Mouse (Mus musculus) forebrain, embryonic 15.5 days (tissue): Measurements from ENCODE around the gene Dolk. TPM values are rescaled to one million over a fixed set of nuclear protein-coding genes. Genes with fewer than 3 reads are reported as not detected.

Experiments
- ATAC-seq: fragments of 200-750 bp; cut with Nextera tagmentation; replicated peaks from 2 replicates; pipeline ENCODE4 v1.8.0; 2017; ENCODE audit warnings: mild to moderate bottlenecking, moderate TSS enrichment, moderate library complexity
- H3K27ac ChIP-seq: fragments of 300-500 bp; sonication (generic); replicated peaks from 2 replicates; pipeline ENCODE4 v1.5.1; 2015; ENCODE audit warnings: mild to moderate bottlenecking, inconsistent platforms
- H3K27me3 ChIP-seq: fragments of 300-500 bp; sonication (generic); 2 replicates; pipeline ENCODE4 v1.6.1; 2015; ENCODE audit warnings: inconsistent platforms
- H3K36me3 ChIP-seq: fragments of 300-500 bp; sonication (generic); 2 replicates; pipeline ENCODE4 v1.6.1; 2015; ENCODE audit warnings: mild to moderate bottlenecking, inconsistent platforms
- H3K4me1 ChIP-seq: fragments of 300-500 bp; sonication (generic); 2 replicates; pipeline ENCODE4 v1.6.1; 2015; ENCODE audit warnings: inconsistent platforms
- H3K4me2 ChIP-seq: fragments of 300-500 bp; sonication (generic); replicated peaks from 2 replicates; pipeline ENCODE4 v1.6.1; 2015; ENCODE audit warnings: mild to moderate bottlenecking, inconsistent platforms
- H3K4me3 ChIP-seq: fragments of 300-500 bp; sonication (generic); 2 replicates; pipeline ENCODE4 v1.5.1; 2015; ENCODE audit warnings: mild to moderate bottlenecking, inconsistent platforms
- H3K9ac ChIP-seq: fragments of 300-500 bp; sonication (generic); replicated peaks from 2 replicates; pipeline ENCODE4 v1.6.1; 2015; ENCODE audit warnings: mild to moderate bottlenecking, inconsistent platforms
- H3K9me3 ChIP-seq: fragments of 300-500 bp; sonication (generic); 2 replicates; pipeline ENCODE4 v1.6.1; 2016; ENCODE audit warnings: inconsistent platforms
- WGBS: fragments of 180-500 bp; shearing (Covaris S2); methylation state at CpG from one replicate; pipeline ENCODE4 v1.1.7; 2015; ENCODE audit warnings: mixed read lengths; 5-methylcytosine and 5-hydroxymethylcytosine counted together
- polyA plus RNA-seq: library from polyadenylated mRNA; unstranded; fragments of >200 nt; fragmentation: Nextera tagmentation; extraction: Ambion mirVana; gene quantifications from 2 replicates; pipeline ENCODE4 v1.2.1, GENCODE M21; 2015

Dolk gene
- 31.4 and 34.1 TPM in 2 replicates for polyA plus RNA-seq

DNA sequence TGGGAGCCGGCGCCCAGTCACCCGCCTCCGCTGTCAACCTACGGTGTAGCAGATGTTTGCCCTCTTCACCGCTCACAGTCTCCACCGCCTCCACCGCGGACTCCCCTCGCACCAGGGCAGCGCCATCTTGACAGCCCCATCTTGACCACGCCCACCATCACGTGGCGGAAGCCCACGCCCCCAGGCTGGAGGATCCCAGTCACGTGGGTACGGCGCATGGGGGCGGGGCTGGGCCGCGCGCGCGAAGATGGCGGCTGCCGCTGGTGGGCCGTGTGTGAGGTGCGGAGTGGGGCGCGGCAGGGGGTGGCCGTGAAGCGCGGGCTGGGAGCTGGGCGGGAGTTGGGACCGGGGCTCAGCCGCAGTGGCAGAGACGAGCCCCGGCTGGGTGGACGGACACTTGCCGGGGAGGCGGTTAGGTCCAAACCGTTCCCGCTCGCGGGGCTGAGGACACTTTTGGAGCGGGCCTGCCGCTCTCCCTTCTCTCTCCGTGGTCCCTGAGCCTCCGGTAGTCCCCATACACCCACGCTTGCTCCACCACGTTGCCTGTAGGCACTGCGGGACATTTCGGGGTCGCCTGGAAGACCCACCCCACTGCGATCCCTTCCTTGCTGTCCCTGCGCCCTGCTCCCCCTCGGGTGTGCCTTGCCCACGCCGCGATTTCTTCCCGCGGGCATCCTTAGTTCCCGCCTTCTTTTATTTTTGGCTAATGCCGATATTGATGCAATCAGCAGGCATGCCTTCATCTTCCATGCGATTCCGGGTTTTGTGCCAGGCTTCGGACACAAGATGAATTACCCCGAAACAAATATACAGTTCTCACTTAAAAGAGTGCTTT, at the start of gene Dolk, which contains the start of gene Nup188:
Gene Dolk, minus strand, starts transcription at position 143 of the 835 bp plus-strand sequence.
Gene Nup188, plus strand, starts transcription at position 206 of the 835 bp plus-strand sequence.
- no peaks in the 10 kb centered on the region for H3K27me3 ChIP-seq
- peak within 1 kb of the TSS; percentile 95 for H3K4me3 ChIP-seq
- peak within 1 kb of the TSS; percentile 95 for H3K9ac ChIP-seq
- peak within 1 kb of the TSS; percentile 74 for H3K4me2 ChIP-seq
- under 1% methylated on average over 68 of the region's 68 CpGs for WGBS
- no peaks in the 10 kb centered on the region for H3K9me3 ChIP-seq
- H3K36me3 ChIP-seq = peaks cover 11% of the 10 kb centered on the region
- H3K27ac ChIP-seq = peak within 1 kb of the TSS; percentile 59
- H3K4me1 ChIP-seq = peaks cover 24% of the 10 kb centered on the region
- peak; percentile 94 for ATAC-seq

GRCm38 (mm10) chr2:30335324-30335723, 49.2 kb upstream of the Dolk start:
- no peak overlapping the region for H3K9ac ChIP-seq
- 95% methylated on average over 2 of the region's 2 CpGs for WGBS
- H3K4me1 ChIP-seq = no peaks in the 10 kb centered on the region
- no peak overlapping the region for H3K4me2 ChIP-seq
- ATAC-seq = no peak
- H3K27ac ChIP-seq = no peak overlapping the region
- no peaks in the 10 kb centered on the region for H3K9me3 ChIP-seq
- no peaks in the 10 kb centered on the region for H3K27me3 ChIP-seq
- H3K36me3 ChIP-seq = peaks cover 92% of the 10 kb centered on the region
- no peak overlapping the region for H3K4me3 ChIP-seq

GRCm38 (mm10) chr2:30328791-30329190, 42.7 kb upstream of the Dolk start:
- Histone ChIP-seq H3K9me3 (no peaks in the 10 kb centered on the region), H3K27ac (no peak overlapping the region), H3K27me3 (no peaks in the 10 kb centered on the region), H3K4me1 (no peaks in the 10 kb centered on the region), H3K36me3 (peaks cover 93% of the 10 kb centered on the region), H3K4me3 (no peak overlapping the region), H3K4me2 (no peak overlapping the region), H3K9ac (no peak overlapping the region)
- ATAC-seq = no peak
- 88% methylated on average over 3 of the region's 3 CpGs for WGBS

DNA sequence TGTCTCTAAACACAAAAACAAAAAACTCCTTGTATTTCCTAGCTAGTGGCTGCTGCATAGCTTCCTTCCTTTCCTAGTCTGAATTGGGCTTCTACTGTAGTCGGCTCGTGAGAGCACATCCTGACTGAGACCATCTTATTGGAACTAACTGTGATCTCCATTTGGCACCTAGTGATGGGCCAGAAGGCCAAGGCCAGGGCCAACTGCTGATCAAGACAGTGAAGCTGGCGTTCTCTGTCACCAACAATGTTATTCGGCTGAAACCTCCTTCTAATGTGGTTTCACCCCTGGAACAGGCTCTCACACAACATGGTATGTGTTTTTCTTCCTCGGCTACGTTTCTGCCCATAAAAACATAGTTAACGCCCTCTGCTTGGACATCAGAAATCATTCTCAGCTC, 41.1 kb upstream of the Dolk start:
- no peak overlapping the region for H3K4me2 ChIP-seq
- H3K27me3 ChIP-seq = no peaks in the 10 kb centered on the region
- no peak overlapping the region for H3K4me3 ChIP-seq
- no peaks in the 10 kb centered on the region for H3K9me3 ChIP-seq
- H3K36me3 ChIP-seq = peaks cover 93% of the 10 kb centered on the region
- no peak overlapping the region for H3K9ac ChIP-seq
- ATAC-seq = no peak
- H3K27ac ChIP-seq = no peak overlapping the region
- WGBS = 93% methylated on average over 7 of the region's 7 CpGs
- H3K4me1 ChIP-seq = no peaks in the 10 kb centered on the region

GRCm38 (mm10) chr2:30325296-30325695, 39.2 kb upstream of the Dolk start:
- ATAC-seq = no peak
- Histone ChIP-seq H3K9me3 (no peaks in the 10 kb centered on the region), H3K9ac (no peak overlapping the region), H3K36me3 (peaks cover 94% of the 10 kb centered on the region), H3K4me2 (no peak overlapping the region), H3K4me3 (no peak overlapping the region), H3K27me3 (no peaks in the 10 kb centered on the region), H3K27ac (no peak overlapping the region), H3K4me1 (no peaks in the 10 kb centered on the region)
- 96% methylated on average over 5 of the region's 5 CpGs for WGBS

- H3K27ac ChIP-seq = no peak overlapping the region
- H3K4me3 ChIP-seq = no peak overlapping the region
- no peak overlapping the region for H3K4me2 ChIP-seq
- 92% methylated on average over 7 of the region's 7 CpGs for WGBS
- ATAC-seq = no peak
- peaks cover 91% of the 10 kb centered on the region for H3K36me3 ChIP-seq
- H3K4me1 ChIP-seq = no peaks in the 10 kb centered on the region
- H3K9ac ChIP-seq = no peak overlapping the region
- no peaks in the 10 kb centered on the region for H3K9me3 ChIP-seq
- H3K27me3 ChIP-seq = no peaks in the 10 kb centered on the region
These were observed 37.0 kb upstream of the Dolk start for GRCm38 (mm10) chr2:30323111-30323510.

GRCm38 (mm10) chr2:30319260-30319659, 33.1 kb upstream of the Dolk start:
- H3K36me3 ChIP-seq = peaks cover 92% of the 10 kb centered on the region
- ATAC-seq = no peak
- no peaks in the 10 kb centered on the region for H3K27me3 ChIP-seq
- H3K4me2 ChIP-seq = no peak overlapping the region
- H3K9ac ChIP-seq = no peak overlapping the region
- H3K4me1 ChIP-seq = no peaks in the 10 kb centered on the region
- no peak overlapping the region for H3K4me3 ChIP-seq
- WGBS = 92% methylated on average over 4 of the region's 4 CpGs
- no peak overlapping the region for H3K27ac ChIP-seq
- H3K9me3 ChIP-seq = no peaks in the 10 kb centered on the region

GRCm38 (mm10) chr2:30316955-30317354, 30.8 kb upstream of the Dolk start:
- no peak for ATAC-seq
- H3K4me2 ChIP-seq = no peak overlapping the region
- H3K4me3 ChIP-seq = no peak overlapping the region
- H3K9me3 ChIP-seq = no peaks in the 10 kb centered on the region
- no peaks in the 10 kb centered on the region for H3K27me3 ChIP-seq
- no peak overlapping the region for H3K9ac ChIP-seq
- WGBS = 95% methylated on average over 5 of the region's 5 CpGs
- no peaks in the 10 kb centered on the region for H3K4me1 ChIP-seq
- H3K27ac ChIP-seq = no peak overlapping the region
- H3K36me3 ChIP-seq = peaks cover 92% of the 10 kb centered on the region

- no peak overlapping the region for H3K27ac ChIP-seq
- H3K9ac ChIP-seq = no peak overlapping the region
- H3K9me3 ChIP-seq = no peaks in the 10 kb centered on the region
- H3K36me3 ChIP-seq = peaks cover 89% of the 10 kb centered on the region
- H3K27me3 ChIP-seq = no peaks in the 10 kb centered on the region
- ATAC-seq = no peak
- H3K4me1 ChIP-seq = no peaks in the 10 kb centered on the region
- no peak overlapping the region for H3K4me2 ChIP-seq
- WGBS = 88% methylated on average over 4 of the region's 4 CpGs
- H3K4me3 ChIP-seq = no peak overlapping the region
These were observed 30.0 kb upstream of the Dolk start for GRCm38 (mm10) chr2:30316136-30316535.

- H3K4me2 ChIP-seq = no peak overlapping the region
- H3K4me3 ChIP-seq = no peak overlapping the region
- ATAC-seq = no peak
- no peaks in the 10 kb centered on the region for H3K4me1 ChIP-seq
- WGBS = 88% methylated on average over 2 of the region's 2 CpGs
- no peak overlapping the region for H3K9ac ChIP-seq
- no peaks in the 10 kb centered on the region for H3K9me3 ChIP-seq
- no peaks in the 10 kb centered on the region for H3K27me3 ChIP-seq
- H3K27ac ChIP-seq = no peak overlapping the region
- peaks cover 94% of the 10 kb centered on the region for H3K36me3 ChIP-seq
These were observed 25.3 kb upstream of the Dolk start for GRCm38 (mm10) chr2:30311481-30311880.

- 91% methylated on average over 3 of the region's 3 CpGs for WGBS
- H3K27ac ChIP-seq = no peak overlapping the region
These were observed 23.2 kb upstream of the Dolk start for GRCm38 (mm10) chr2:30309351-30309750.

GRCm38 (mm10) chr2:30306087-30306486, 20.0 kb upstream of the Dolk start:
- H3K4me2 ChIP-seq = no peak overlapping the region
- no peak overlapping the region for H3K9ac ChIP-seq
- no peaks in the 10 kb centered on the region for H3K4me1 ChIP-seq
- WGBS = 97% methylated on average over 7 of the region's 7 CpGs
- no peak overlapping the region for H3K4me3 ChIP-seq
- no peak for ATAC-seq
- no peak overlapping the region for H3K27ac ChIP-seq
- peaks cover 94% of the 10 kb centered on the region for H3K36me3 ChIP-seq
- no peaks in the 10 kb centered on the region for H3K9me3 ChIP-seq
- no peaks in the 10 kb centered on the region for H3K27me3 ChIP-seq

More at GRCm38 (mm10) chr2:30309351-30309750, 23.2 kb upstream of the Dolk start:
- peaks cover 94% of the 10 kb centered on the region for H3K36me3 ChIP-seq
- H3K4me2 ChIP-seq = no peak overlapping the region
- ATAC-seq = no peak
- no peak overlapping the region for H3K4me3 ChIP-seq
- no peaks in the 10 kb centered on the region for H3K4me1 ChIP-seq
- no peak overlapping the region for H3K9ac ChIP-seq
- H3K9me3 ChIP-seq = no peaks in the 10 kb centered on the region
- no peaks in the 10 kb centered on the region for H3K27me3 ChIP-seq
